Mouse (Mus musculus): ENCODE data around the gene Lrguk. TPM values are rescaled to one million over a fixed set of nuclear protein-coding genes. Genes with fewer than 3 reads are reported as not detected.

Gene Lrguk
- total and polyA plus RNA-seq, 3 experiments: 0.09 to 0.18 (median 0.10) TPM

DNA sequence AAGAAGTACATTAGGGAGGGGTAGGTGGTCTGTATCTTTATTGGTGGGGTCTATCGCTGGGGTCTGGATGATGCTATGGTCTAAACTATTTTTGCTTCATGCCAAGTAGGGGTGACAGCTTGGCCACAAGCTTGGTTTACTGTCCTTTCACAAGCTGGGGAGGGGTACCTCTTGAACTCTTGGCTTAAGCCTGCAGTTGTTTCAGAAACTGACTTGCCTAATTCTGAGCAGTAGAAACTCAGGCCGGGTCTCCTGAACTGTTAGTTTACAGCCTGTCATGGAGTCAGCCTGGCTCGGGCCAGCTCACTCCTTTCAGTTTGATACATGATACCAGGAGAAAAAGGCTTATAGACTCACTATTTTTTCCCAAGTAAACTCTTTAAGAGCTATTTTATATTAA lies 109.1 kb downstream of the Lrguk start:
- Histone ChIP-seq H3K79me2 (replicated peaks; ENCODE audit: control insufficient read depth, insufficient read depth, low read length) (no peaks in the 10 kb centered on the region), H3K9ac (ENCODE audit: low read depth, low read length) (no peak overlapping the region), H3K4me1 (ENCODE audit: control insufficient read depth, insufficient read depth, low read length) (no peaks in the 10 kb centered on the region), H3K27me3 (ENCODE audit: control insufficient read depth, insufficient read depth, low read length) (no peaks in the 10 kb centered on the region), H3K4me3 (no peak overlapping the region), H3K27ac (no peak overlapping the region), H3K36me3 (ENCODE audit: control insufficient read depth, insufficient read depth, low read length) (no peaks in the 10 kb centered on the region)
- TF ChIP-seq CTCF (IDR thresholded peaks at IDR 0.05): no peak
- TF ChIP-seq POLR2A (IDR thresholded peaks at IDR 0.05; ENCODE audit: insufficient read depth, low read depth, low read length): no peak
- no peak for TF ChIP-seq EP300 (IDR thresholded peaks at IDR 0.05; ENCODE audit: insufficient read depth, low read depth, low read length)
- 88% methylated on average over 3 of the region's 3 CpGs for WGBS
- intact Hi-C loops (cut with DNase I): no loop called here
- DNase-seq: no peak

DNA sequence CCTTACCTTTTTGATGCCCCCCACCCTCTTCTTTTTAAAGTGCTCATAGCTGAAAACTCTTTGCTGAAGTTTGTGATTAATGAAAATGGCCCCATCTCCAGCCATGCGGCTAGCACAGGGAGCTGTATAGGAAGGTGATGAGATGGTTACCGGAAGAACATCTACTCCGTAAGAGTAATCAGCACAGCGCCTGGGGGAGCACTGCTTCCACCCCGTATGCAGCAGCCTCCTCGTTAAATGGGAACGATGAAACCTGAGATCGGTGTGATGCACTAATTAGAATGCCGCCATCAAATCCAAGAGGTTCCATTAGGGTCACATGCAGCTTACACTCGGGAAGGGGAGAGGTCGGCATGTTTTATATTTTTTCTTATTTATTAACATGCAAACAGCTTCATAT lies 113.7 kb downstream of the Lrguk start:
- WGBS: 78% methylated on average over 11 of the region's 11 CpGs
- H3K4me3 ChIP-seq: no peak overlapping the region
- no peaks in the 10 kb centered on the region for H3K4me1 ChIP-seq (ENCODE audit: control insufficient read depth, insufficient read depth, low read length)
- H3K36me3 ChIP-seq (ENCODE audit: control insufficient read depth, insufficient read depth, low read length): no peaks in the 10 kb centered on the region
- no peaks in the 10 kb centered on the region for H3K27me3 ChIP-seq (ENCODE audit: control insufficient read depth, insufficient read depth, low read length)
- TF ChIP-seq CTCF (IDR thresholded peaks at IDR 0.05): no peak
- no peak for TF ChIP-seq POLR2A (IDR thresholded peaks at IDR 0.05; ENCODE audit: insufficient read depth, low read depth, low read length)
- TF ChIP-seq EP300 (IDR thresholded peaks at IDR 0.05; ENCODE audit: insufficient read depth, low read depth, low read length): no peak
- no peak overlapping the region for H3K9ac ChIP-seq (ENCODE audit: low read depth, low read length)
- intact Hi-C loops (cut with DNase I): no loop called here
- no peak overlapping the region for H3K27ac ChIP-seq
- DNase-seq: no peak
- no peaks in the 10 kb centered on the region for H3K79me2 ChIP-seq (replicated peaks; ENCODE audit: control insufficient read depth, insufficient read depth, low read length)

DNA sequence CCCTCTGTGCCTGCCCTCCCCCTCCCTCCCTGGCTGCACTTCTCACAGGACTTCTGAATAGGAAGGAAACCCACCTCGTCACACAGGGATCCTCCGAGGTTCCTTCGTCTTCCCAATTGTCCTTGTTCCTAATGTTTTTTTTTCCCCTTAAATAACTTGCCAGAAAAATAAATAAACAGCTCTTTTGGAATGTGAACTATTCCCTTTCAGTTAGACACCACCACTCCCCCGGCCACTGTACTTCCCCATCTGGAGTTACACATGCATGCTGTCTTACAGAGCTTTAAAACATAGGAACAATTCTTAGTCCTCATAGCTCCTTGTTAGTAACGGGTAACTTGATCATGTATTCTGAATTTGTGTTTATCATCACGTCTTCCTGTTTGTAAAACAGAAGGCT lies 116.8 kb downstream of the Lrguk start:
- 38% methylated on average over 6 of the region's 6 CpGs for WGBS

DNA sequence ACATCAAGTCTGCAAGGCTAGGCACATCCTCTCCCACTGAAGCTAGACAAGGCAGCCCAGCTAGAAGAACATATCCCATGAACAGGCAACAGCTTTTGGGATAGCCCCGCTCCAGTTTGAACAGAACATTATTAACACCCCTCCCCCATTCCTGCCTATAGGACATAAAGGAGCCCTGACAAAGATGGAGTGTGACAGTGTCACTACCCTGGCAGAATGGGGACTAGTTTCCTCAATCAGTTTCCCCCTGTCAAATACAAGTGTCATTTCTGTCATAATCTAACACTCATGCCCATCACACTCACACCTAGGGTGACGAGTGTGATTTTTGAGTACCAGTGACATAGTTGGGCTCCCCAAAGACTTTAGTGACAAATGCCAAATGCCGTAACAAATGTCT lies 118.8 kb downstream of the Lrguk start:
- intact Hi-C loops (cut with DNase I): no loop called here

More for the DNA sequence above, 116.8 kb downstream of the Lrguk start:
- no peak overlapping the region for H3K9ac ChIP-seq (ENCODE audit: low read depth, low read length)
- H3K79me2 ChIP-seq (replicated peaks; ENCODE audit: control insufficient read depth, insufficient read depth, low read length): no peaks in the 10 kb centered on the region
- no peak overlapping the region for H3K4me3 ChIP-seq
- no peaks in the 10 kb centered on the region for H3K27me3 ChIP-seq (ENCODE audit: control insufficient read depth, insufficient read depth, low read length)
- H3K36me3 ChIP-seq (ENCODE audit: control insufficient read depth, insufficient read depth, low read length): no peaks in the 10 kb centered on the region
- H3K27ac ChIP-seq: no peak overlapping the region
- no peak for DNase-seq
- intact Hi-C loops (cut with DNase I): no loop called here
- H3K4me1 ChIP-seq (ENCODE audit: control insufficient read depth, insufficient read depth, low read length): no peaks in the 10 kb centered on the region
- TF ChIP-seq CTCF (IDR thresholded peaks at IDR 0.05) (no peak), EP300 (IDR thresholded peaks at IDR 0.05; ENCODE audit: insufficient read depth, low read depth, low read length) (no peak), POLR2A (IDR thresholded peaks at IDR 0.05; ENCODE audit: insufficient read depth, low read depth, low read length) (no peak)

DNA sequence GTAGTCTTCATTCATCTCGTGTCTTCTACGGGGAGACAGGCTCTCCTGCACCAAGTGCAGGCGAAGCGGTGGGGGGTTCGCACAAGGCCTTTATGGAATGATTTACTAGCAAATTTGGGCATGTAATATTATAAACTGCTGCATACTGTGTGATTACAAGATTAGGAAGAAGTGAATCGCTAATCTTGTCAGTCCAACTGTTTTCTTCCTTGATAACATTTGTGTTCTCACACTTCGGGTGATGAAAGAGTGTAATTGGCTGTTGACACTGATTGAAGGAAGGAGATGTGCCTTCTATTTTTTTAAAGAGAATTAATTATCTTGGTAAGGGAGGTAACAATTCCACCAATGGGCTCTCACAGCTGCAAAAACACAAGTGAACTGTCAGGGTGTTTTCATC lies 119.4 kb downstream of the Lrguk start:
- no peak for TF ChIP-seq POLR2A (IDR thresholded peaks at IDR 0.05; ENCODE audit: insufficient read depth, low read depth, low read length)
- no peak for TF ChIP-seq CTCF (IDR thresholded peaks at IDR 0.05)
- TF ChIP-seq EP300 (IDR thresholded peaks at IDR 0.05; ENCODE audit: insufficient read depth, low read depth, low read length): no peak
- Histone ChIP-seq H3K4me3 (no peak overlapping the region), H3K36me3 (ENCODE audit: control insufficient read depth, insufficient read depth, low read length) (no peaks in the 10 kb centered on the region), H3K9ac (ENCODE audit: low read depth, low read length) (no peak overlapping the region), H3K79me2 (replicated peaks; ENCODE audit: control insufficient read depth, insufficient read depth, low read length) (no peaks in the 10 kb centered on the region), H3K4me1 (ENCODE audit: control insufficient read depth, insufficient read depth, low read length) (no peaks in the 10 kb centered on the region), H3K27ac (no peak overlapping the region), H3K27me3 (ENCODE audit: control insufficient read depth, insufficient read depth, low read length) (no peaks in the 10 kb centered on the region)
- intact Hi-C loops (cut with DNase I): no loop called here
- DNase-seq: no peak
- WGBS: 75% methylated on average over 7 of the region's 7 CpGs

More for the DNA sequence above, 118.8 kb downstream of the Lrguk start:
- Histone ChIP-seq H3K4me3 (no peak overlapping the region), H3K27ac (no peak overlapping the region), H3K36me3 (ENCODE audit: control insufficient read depth, insufficient read depth, low read length) (no peaks in the 10 kb centered on the region), H3K4me1 (ENCODE audit: control insufficient read depth, insufficient read depth, low read length) (no peaks in the 10 kb centered on the region), H3K27me3 (ENCODE audit: control insufficient read depth, insufficient read depth, low read length) (no peaks in the 10 kb centered on the region), H3K79me2 (replicated peaks; ENCODE audit: control insufficient read depth, insufficient read depth, low read length) (no peaks in the 10 kb centered on the region), H3K9ac (ENCODE audit: low read depth, low read length) (no peak overlapping the region)
- no peak for TF ChIP-seq CTCF (IDR thresholded peaks at IDR 0.05)
- TF ChIP-seq POLR2A (IDR thresholded peaks at IDR 0.05; ENCODE audit: insufficient read depth, low read depth, low read length): no peak
- TF ChIP-seq EP300 (IDR thresholded peaks at IDR 0.05; ENCODE audit: insufficient read depth, low read depth, low read length): no peak
- DNase-seq: no peak
- WGBS: 84% methylated on average over 3 of the region's 3 CpGs

DNA sequence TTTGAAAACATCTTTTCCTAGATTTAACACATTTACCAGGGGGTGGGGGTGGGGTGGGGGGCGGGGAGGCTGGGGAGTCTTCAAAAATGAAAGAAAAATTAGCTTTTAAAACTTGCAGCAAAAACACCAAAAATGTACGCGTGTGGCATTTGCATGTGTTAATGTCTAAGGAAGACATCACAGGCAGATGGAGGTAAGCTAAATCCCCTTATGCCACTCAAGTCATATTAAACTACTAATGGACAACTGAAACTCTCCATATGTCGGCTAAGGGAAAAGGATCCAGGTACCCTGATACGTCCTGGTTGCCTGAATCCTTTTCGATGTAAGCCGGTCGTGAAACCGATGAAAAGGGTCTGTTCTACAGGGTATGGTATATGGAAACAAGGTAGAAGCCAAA lies 119.8 kb downstream of the Lrguk start:
- WGBS: 84% methylated on average over 9 of the region's 9 CpGs
- no peak for TF ChIP-seq CTCF (IDR thresholded peaks at IDR 0.05)
- TF ChIP-seq EP300 (IDR thresholded peaks at IDR 0.05; ENCODE audit: insufficient read depth, low read depth, low read length): no peak
- TF ChIP-seq POLR2A (IDR thresholded peaks at IDR 0.05; ENCODE audit: insufficient read depth, low read depth, low read length): no peak
- Histone ChIP-seq H3K4me3 (no peak overlapping the region), H3K27ac (no peak overlapping the region), H3K27me3 (ENCODE audit: control insufficient read depth, insufficient read depth, low read length) (no peaks in the 10 kb centered on the region), H3K4me1 (ENCODE audit: control insufficient read depth, insufficient read depth, low read length) (no peaks in the 10 kb centered on the region), H3K9ac (ENCODE audit: low read depth, low read length) (no peak overlapping the region), H3K79me2 (replicated peaks; ENCODE audit: control insufficient read depth, insufficient read depth, low read length) (no peaks in the 10 kb centered on the region), H3K36me3 (ENCODE audit: control insufficient read depth, insufficient read depth, low read length) (no peaks in the 10 kb centered on the region)
- intact Hi-C loops (cut with DNase I): no loop called here
- no peak for DNase-seq
